Mouse (Mus musculus): ENCODE measurements at regions not wholly inside any gene's neighbourhood (a gene's known extent, or its start where the extent isn't known, plus 50 kb on each side); places are given as distances from the start of the nearest gene placed in this dataset.
"Not testable (repeated sequence)": the region's sequence is repeated elsewhere in the genome, so short reads cannot be mapped to it uniquely, and the experiment has no call there.

DNA sequence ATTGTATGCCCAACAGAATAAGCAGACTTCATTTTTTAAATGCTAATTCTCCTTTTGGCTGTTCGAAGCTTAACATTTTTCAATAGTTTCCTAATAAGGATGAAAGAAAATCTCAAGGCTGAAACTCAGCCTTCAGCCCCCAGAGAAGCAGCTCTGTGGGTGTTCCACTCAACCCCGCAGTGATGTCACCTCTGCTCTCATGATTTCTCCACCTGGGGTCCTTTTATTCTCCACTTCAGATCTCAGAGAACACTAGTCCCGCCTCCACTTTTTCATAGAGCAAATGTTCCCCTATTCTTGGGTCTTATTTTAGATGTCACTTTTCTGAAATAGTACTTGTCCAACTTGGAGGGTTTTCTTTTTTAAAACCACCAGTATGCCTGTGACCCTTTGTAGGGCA, 567.3 kb downstream of the Cntn3 start:
- no peak for ATAC-seq (ENCODE audit: poor library complexity, severe bottlenecking)

DNA sequence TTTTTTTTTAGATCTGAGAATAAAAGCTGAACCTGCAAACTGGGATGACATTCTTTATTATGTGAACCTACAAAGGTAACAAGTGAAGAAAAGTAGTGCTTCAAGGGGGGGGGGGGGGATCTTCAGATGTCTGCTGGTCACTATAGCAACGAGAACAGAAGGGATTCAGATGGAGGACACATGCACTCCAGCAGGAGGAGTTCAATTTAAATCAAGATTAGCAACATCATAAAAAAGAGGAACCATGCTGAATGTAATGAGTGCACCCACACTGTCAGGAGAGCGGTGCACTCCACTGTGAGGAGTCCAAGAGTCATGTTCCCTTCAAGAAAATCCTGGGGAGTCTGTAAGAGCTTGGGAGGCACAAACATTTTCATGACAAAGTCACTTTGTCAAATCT, 574.7 kb downstream of the Cntn3 start:
- no peak for ATAC-seq (ENCODE audit: poor library complexity, severe bottlenecking)

DNA sequence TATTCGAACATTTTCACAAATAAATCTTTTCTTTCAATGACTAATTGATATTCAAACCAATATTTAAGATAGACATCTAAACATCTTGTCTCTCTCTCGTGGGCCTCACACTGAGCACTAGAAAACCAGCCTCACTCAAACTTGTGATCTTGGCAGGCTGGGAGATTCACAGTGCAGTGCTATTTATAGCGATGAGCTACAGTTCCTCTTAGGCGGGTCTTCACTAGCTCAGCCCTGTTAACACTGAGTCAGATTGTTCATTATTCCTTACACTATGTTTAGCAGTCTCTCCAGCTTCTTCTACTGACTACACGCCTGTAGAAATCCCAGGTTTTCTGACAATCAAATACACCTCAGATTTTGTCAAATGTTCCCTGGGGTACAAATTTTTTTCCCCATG, 575.3 kb downstream of the Cntn3 start:
- no peak for ATAC-seq (ENCODE audit: poor library complexity, severe bottlenecking)

GRCm38 (mm10) chr6:101992815-101993214, 580.1 kb downstream of the Cntn3 start:
- ATAC-seq (ENCODE audit: poor library complexity, severe bottlenecking) = no peak

GRCm38 (mm10) chr6:101981656-101982055, 591.2 kb downstream of the Cntn3 start:
- ATAC-seq (ENCODE audit: poor library complexity, severe bottlenecking) = no peak

DNA sequence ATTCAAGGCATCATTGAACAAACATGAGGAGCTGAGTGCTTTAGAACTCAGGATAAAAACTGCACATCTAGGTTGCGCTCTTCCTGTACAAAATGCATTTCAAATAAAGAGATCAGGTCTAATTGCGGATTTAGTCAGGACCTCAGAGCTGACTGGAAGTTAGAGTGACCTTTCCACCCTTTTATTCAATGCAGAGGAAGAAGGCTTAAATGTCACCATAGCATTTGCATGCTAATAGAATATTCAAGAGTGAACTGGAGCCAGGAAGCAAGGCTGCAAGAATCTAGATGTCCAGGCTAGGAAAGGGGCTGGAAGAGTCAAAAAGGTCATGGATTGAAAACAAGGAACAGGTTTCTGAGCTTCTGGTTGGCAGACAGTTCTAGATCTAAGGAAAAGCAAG, 593.7 kb downstream of the Cntn3 start:
- ATAC-seq (ENCODE audit: poor library complexity, severe bottlenecking) = no peak

GRCm38 (mm10) chr6:101964941-101965340, 587.2 kb upstream of the Pdzrn3 start:
- no peak for ATAC-seq (ENCODE audit: poor library complexity, severe bottlenecking)

DNA sequence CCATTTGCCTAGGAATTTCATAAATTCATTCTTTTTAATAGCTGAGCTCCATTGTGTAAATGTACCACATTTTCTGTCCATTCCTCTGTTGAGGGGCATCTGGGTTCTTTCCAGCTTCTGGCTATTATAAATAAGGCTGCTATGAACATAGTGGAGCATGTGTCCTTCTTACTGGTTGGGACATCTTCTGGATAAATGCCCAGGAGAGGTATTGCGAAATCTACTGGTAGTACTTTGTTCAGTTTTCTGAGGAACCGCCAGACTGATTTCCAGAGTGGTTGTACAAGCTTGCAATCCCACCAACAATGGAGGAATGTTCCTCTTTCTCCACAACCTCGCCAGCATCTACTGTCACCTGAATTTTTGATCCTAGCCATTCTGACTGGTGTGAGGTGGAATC, 583.8 kb upstream of the Pdzrn3 start:
- ATAC-seq (ENCODE audit: poor library complexity, severe bottlenecking) = not testable (repeated sequence)

- ATAC-seq (ENCODE audit: poor library complexity, severe bottlenecking) = no peak
Measured at GRCm38 (mm10) chr6:101949681-101950080, 572.0 kb upstream of the Pdzrn3 start.

DNA sequence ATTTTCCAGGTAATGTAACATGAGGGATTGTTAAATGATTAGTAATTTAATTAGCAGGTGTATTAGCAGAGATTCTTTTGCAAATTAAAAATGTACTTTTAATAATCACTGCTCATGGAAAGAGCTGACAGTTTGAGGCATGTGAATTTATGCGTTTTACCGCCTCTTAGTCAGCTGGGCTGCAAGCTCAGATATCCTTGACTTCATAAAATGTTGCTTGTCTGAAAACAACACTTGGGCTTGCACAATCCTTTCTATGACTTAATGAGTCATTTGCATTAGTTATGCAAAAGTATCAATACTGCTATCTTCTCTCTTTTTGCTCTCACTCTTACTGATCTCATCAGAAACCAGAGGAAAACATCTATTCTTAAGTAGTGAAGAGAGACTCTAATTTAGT, 571.3 kb upstream of the Pdzrn3 start:
- ATAC-seq (ENCODE audit: poor library complexity, severe bottlenecking) = no peak

DNA sequence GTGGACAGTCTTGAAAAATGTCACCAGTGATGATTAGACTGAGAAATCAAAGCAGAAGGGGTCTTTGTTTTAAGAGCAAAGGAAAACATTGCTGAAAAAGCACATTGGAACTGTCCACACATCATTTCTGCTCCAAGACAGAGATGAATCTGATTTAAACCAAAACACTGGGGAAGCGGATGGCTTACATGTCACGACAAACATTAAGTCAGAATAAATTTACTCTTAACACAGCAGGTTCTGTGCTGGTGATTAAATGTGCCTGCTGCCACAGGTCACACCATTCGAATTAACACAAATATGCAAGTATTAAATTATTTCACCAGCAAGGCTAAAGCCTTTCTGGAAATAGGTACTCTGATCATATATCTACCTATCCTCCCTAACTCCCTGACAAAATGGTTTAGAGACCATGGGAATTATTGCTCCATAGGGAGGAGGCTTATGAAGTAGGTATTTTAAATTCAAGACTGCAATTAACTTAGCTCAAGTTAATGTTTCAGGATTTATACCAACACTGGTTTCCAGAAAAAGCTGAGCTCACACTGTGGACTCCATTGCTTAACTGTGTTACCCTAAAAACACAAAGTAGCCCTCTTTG, 562.7 kb upstream of the Pdzrn3 start:
- no peak for ATAC-seq (ENCODE audit: poor library complexity, severe bottlenecking)

- ATAC-seq (ENCODE audit: poor library complexity, severe bottlenecking) = no peak
Measured at GRCm38 (mm10) chr6:101938393-101938985, 560.8 kb upstream of the Pdzrn3 start.

DNA sequence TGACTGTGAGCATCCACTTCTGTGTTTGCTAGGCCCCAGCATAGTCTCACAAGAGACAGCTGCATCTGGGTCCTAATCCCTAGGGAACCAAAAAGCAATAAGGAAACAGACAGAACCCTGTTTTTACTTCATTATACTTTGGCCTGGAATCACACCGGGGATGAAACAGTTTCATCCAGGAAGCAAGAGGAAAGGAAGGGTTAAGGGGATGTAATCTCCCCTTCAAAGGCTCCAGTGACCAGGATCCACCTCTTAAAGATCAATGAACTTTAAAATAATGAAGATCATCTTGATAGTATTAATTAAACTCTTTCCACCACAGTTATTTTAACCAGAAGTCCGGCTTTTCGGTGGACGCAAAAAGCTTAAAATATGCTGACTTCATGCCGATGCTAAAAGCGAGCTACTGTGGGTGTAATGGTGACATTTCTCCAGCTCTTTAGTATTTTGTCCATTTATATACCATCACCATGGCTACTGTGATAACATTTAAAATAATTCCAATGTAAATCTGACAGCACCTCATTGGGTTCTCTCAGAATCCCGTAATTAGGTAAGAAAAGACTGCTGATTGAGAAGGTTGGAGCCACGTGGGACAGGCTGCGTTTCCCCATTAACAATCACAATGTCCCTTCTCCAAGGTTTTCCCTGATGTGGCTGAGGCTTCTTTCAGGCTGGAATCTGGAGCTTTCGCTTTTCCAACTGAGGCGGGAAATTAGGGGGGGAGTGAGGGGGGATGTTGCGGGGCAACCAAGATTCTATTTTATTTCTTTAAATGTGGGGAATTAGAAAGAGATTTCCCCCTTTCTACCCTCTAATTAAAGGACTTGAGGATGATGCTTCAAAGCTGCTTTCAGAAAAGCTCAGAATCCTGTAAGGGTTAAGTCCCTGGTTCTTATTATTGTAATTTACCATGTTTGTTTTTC, 560.0 kb upstream of the Pdzrn3 start:
- ATAC-seq (ENCODE audit: poor library complexity, severe bottlenecking) = no peak

GRCm38 (mm10) chr6:101931768-101932167, 554.1 kb upstream of the Pdzrn3 start:
- no peak for ATAC-seq (ENCODE audit: poor library complexity, severe bottlenecking)

DNA sequence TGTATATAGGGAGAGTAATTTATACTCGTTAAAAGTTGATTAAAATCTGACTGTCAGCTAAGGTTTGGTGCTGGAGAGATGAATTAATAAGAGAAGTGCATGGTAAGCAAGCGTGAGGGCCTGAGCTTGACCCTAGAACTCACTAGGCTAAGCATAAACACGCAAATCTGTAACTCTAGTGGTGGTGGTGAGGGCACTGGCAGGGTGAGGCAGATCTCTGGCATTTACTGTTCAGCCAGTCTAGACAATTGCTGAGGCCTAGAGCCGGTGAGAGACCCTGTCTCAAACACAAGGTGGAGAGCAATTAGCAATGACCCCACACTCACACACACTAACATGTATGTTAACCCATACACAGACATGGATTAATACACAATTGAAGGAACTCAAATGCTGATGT, 544.0 kb upstream of the Pdzrn3 start:
- ATAC-seq (ENCODE audit: poor library complexity, severe bottlenecking) = no peak

DNA sequence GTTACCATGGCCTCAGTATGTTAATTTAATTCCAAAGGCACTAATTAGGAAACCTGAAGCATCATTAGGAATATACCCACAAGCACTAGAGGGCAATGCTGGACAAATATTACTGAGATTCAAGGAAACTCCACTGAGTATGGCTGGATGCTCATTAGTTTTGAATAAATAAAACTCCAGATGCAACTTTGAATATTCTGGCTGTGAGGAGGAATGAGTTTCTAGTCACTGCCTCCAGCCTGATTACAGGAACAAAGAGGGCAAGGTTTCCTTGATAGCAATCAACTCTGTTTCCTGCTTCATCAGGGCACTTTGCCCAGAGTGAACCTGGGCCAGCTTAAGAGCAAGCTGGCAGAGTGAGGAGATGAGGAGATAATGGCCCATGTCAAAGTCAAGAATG, 543.5 kb upstream of the Pdzrn3 start:
- no peak for ATAC-seq (ENCODE audit: poor library complexity, severe bottlenecking)

DNA sequence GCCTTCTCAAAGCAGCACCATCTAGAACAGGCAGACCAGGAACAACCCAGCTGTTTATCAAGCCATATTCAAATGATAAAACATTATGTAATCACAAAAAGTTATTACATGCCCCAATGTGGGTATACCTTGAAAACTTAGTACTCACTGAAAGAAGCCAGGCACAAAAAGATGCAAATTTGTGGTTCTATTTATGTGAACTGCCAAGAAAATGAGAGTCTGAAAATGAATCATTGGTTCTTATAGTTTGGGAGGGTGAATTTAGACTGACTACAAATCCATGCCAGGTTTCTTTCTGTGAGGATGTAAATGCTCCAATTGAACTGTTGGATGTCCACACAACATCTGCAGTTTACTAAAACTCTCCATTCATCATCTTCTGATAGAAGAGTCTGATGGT, 541.2 kb upstream of the Pdzrn3 start:
- ATAC-seq (ENCODE audit: poor library complexity, severe bottlenecking) = no peak

- no peak for ATAC-seq (ENCODE audit: poor library complexity, severe bottlenecking)
Measured at GRCm38 (mm10) chr6:101905029-101905342, 527.3 kb upstream of the Pdzrn3 start.

- ATAC-seq (ENCODE audit: poor library complexity, severe bottlenecking) = no peak
Measured at GRCm38 (mm10) chr6:101904234-101905028, 526.7 kb upstream of the Pdzrn3 start.

DNA sequence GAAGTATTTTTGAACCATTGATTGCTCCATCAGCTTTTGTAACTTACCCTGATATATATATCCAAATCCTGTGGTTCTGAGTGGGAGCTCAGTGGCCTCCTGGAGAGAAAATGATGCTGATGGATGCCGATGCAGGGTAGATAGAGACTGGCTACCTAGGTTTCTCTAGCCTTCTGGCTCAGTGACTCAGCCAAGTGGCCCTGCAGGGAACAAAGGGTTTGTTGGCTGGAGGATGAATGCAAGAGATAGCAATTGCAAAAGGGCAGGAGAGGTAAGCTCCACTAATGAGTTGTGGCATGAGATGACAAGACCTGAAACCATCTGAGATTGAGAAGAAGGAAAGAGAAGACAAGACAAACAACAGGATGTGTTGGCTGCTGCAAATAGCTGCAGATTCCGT, 524.6 kb upstream of the Pdzrn3 start:
- no peak for ATAC-seq (ENCODE audit: poor library complexity, severe bottlenecking)

- ATAC-seq (ENCODE audit: poor library complexity, severe bottlenecking) = no peak
Measured at GRCm38 (mm10) chr6:101898544-101898943, 520.8 kb upstream of the Pdzrn3 start.
